Mouse (Mus musculus) thymus, adult 2 months (tissue): ENCODE data around the gene Kcng4. TPM values are rescaled to one million over a fixed set of nuclear protein-coding genes. Genes with fewer than 3 reads are reported as not detected.

Source experiments
- DNase-seq: peaks from one replicate; pipeline ENCODE4 v3.0.0; 2021
- H3K27ac ChIP-seq: fragments of 200-500 bp; 2 replicates; pipeline ENCODE4 v1.5.1; 2012; ENCODE audit warnings: low read length, control low read depth; ENCODE audit not compliant: control insufficient read depth, insufficient read depth
- H3K27me3 ChIP-seq: fragments of 200-500 bp; 2 replicates; pipeline ENCODE4 v1.6.1; 2012; ENCODE audit warnings: mild to moderate bottlenecking, low read length, moderate library complexity, mixed read lengths; ENCODE audit not compliant: control insufficient read depth, insufficient read depth
- H3K36me3 ChIP-seq: fragments of 200-500 bp; 2 replicates; pipeline ENCODE4 v1.6.1; 2012; ENCODE audit warnings: mild to moderate bottlenecking, low read length, moderate library complexity; ENCODE audit not compliant: control insufficient read depth, insufficient read depth
- H3K4me1 ChIP-seq: fragments of 200-500 bp; replicated peaks from 2 replicates; pipeline ENCODE4 v1.6.1; 2012; ENCODE audit warnings: low read length; ENCODE audit not compliant: control insufficient read depth, insufficient read depth
- H3K4me3 ChIP-seq: fragments of 200-500 bp; 2 replicates; pipeline ENCODE4 v1.5.1; 2012; ENCODE audit warnings: mild to moderate bottlenecking, low read length, control low read depth, moderate library complexity; ENCODE audit not compliant: control insufficient read depth, insufficient read depth
- CTCF ChIP-seq: fragments of 200-500 bp; IDR thresholded peaks from 2 replicates; pipeline ENCODE4 v1.5.1; 2012; ENCODE audit warnings: mild to moderate bottlenecking, control low read depth, low read length, moderate library complexity, borderline replicate concordance; ENCODE audit not compliant: control insufficient read depth, poor library complexity, insufficient read depth; ENCODE audit errors: extremely low read depth
- POLR2A ChIP-seq: fragments of 200-500 bp; IDR thresholded peaks from 2 replicates; pipeline ENCODE4 v1.6.1; 2012; ENCODE audit warnings: mild to moderate bottlenecking, low read length, control low read depth, moderate library complexity; ENCODE audit not compliant: control insufficient read depth, poor library complexity, insufficient read depth; ENCODE audit errors: extremely low read depth
- WGBS: fragments of 180-500 bp; shearing (Covaris S2); methylation state at CpG from one replicate; pipeline ENCODE4 v1.1.7; 2018; 5-methylcytosine and 5-hydroxymethylcytosine counted together
- polyA plus RNA-seq: library from polyadenylated mRNA; depleted of rRNA; stranded (reverse); fragments of >200 nt; gene quantifications from 2 replicates; pipeline ENCODE4 v1.2.3, GENCODE M21; 2012

The Kcng4 gene
- polyA plus RNA-seq, 1 experiment, result 0.47 TPM

DNA sequence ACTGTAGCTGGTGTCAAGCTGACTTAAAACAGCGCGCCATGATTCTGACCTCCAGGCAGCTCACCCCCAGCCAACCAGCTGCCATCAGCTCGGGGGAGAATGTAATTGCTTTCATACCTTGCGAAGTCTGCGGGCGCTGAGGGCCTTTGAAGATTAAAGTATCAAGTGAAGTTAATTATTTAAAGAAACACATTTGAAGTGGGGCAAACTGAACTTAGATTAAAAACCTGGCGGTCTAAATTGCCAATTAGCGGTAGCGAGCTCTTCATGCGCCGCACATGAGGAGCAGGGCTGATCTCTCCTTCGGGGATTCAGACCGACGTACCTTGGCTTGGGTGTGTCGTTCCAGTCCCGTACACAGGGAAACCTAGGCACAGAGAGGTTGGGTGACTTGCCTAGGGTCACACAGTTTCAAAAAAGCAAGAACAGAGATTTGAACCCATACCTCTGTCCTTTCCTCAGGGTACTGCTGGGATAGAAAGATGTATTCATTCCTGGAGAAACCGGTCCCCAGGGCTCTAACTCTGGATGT, 9.0 kb upstream of the Kcng4 start:
- Histone ChIP-seq H3K27me3 (no peaks in the 10 kb centered on the region), H3K4me1 (no peaks in the 10 kb centered on the region), H3K36me3 (no peaks in the 10 kb centered on the region), H3K27ac (no peak overlapping the region), H3K4me3 (no peak overlapping the region)
- DNase-seq, result no peak
- WGBS, result 93% methylated on average over 17 of the region's 17 CpGs
- TF ChIP-seq CTCF (no peak), POLR2A (no peak)

DNA sequence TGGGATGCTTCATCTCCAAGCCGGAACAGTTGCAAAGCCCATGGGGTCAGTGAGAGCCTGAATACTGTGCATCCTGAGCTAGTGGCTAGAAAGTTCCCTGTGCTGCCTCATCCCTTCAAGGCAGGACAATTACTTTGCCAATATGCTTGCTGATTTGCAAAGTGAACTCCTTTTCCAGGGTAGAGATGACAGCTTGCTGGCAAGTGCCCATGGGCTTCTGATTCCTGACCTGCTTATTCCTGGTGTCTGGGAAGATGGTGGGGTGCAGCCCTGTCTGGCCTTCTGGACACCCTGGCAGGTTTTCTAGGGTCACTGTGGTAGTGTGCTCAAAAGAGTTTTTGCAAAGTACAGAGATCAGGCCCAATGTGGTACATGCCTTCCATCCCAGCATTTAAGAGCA, 7.5 kb upstream of the Kcng4 start:
- Histone ChIP-seq H3K27me3 (no peaks in the 10 kb centered on the region), H3K4me1 (no peaks in the 10 kb centered on the region), H3K27ac (no peak overlapping the region), H3K4me3 (no peak overlapping the region), H3K36me3 (no peaks in the 10 kb centered on the region)
- DNase-seq, result no peak
- WGBS, result 97% methylated on average over 1 of the region's 1 CpGs
- TF ChIP-seq CTCF, result no peak
- TF ChIP-seq POLR2A, result no peak

DNA sequence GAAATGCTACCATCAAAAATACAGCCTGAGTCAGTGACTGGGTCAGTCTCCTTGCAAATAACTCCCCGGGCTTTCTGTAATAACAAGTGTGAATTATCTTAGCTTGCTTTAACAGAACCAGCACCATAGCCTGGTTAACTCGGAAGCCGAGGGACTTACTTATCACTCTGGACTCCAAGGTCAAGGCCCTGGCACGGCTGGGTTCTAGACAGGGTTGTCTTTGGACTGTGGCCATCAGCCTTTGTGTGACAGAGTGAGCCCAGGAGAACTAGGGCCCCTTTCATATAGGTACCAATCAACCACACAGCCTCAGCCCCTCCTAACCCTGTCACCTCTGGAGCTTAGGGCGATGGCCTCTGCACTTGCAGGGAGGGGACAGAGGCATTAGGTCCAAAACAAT, 5.6 kb upstream of the Kcng4 start:
- no peak for TF ChIP-seq CTCF
- no peak for TF ChIP-seq POLR2A
- H3K4me3 ChIP-seq, result no peak overlapping the region
- no peaks in the 10 kb centered on the region for H3K4me1 ChIP-seq
- no peaks in the 10 kb centered on the region for H3K27me3 ChIP-seq
- DNase-seq, result no peak
- H3K36me3 ChIP-seq, result no peaks in the 10 kb centered on the region
- 86% methylated on average over 5 of the region's 5 CpGs for WGBS
- no peak overlapping the region for H3K27ac ChIP-seq

DNA sequence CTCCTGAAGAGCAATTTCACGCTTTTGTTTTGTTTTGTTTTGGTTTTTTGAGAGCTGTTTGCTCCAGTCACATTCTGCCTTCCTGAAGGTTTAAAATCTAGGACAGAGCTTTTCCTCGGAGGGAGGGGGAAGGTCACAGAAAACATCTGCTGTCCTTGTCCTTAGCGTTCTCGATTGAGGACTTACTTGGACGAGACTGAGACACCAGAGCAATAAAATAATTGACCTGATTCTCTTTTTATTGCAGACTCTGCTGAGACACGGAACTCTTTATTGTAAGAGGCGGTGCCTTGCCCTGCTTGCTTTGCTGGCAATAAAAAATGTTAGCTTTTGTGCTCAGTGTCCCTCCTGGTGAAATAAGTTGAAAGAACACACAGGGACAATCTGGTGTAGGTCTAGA, 4.3 kb upstream of the Kcng4 start:
- 69% methylated on average over 7 of the region's 7 CpGs for WGBS
- no peak overlapping the region for H3K27ac ChIP-seq
- TF ChIP-seq CTCF, result no peak
- no peak for TF ChIP-seq POLR2A

DNA sequence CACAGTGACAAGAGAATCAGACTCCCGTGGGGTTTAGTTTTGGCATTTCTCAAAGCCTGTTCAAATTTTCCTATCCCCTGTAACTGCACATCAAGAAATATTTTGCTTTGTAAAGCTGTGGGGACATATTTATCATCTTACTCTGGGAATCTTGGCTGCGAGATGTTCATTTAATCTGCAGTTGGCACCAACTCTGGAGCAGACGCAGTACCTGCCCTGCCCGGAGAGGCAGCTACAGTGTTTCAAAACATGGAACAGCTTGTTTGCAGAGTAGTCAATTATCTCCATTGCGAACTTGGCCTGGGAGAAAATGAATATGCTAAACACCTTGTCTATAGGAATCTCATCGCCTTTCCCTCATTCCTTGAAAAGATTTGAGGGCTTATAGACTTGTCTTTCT, 2.8 kb upstream of the Kcng4 start:
- no peaks in the 10 kb centered on the region for H3K4me1 ChIP-seq
- no peaks in the 10 kb centered on the region for H3K36me3 ChIP-seq
- no peak for DNase-seq
- TF ChIP-seq CTCF (no peak), POLR2A (no peak)
- no peak overlapping the region for H3K4me3 ChIP-seq
- 94% methylated on average over 6 of the region's 6 CpGs for WGBS
- H3K27me3 ChIP-seq, result no peaks in the 10 kb centered on the region; the same call in 1 of the 2 replicates
- no peak overlapping the region for H3K27ac ChIP-seq

More for the DNA sequence above, 4.3 kb upstream of the Kcng4 start:
- Histone ChIP-seq H3K4me3 (no peak overlapping the region), H3K27me3 (no peaks in the 10 kb centered on the region; the same call in 1 of the 2 replicates), H3K4me1 (no peaks in the 10 kb centered on the region), H3K36me3 (no peaks in the 10 kb centered on the region)
- DNase-seq, result no peak

DNA sequence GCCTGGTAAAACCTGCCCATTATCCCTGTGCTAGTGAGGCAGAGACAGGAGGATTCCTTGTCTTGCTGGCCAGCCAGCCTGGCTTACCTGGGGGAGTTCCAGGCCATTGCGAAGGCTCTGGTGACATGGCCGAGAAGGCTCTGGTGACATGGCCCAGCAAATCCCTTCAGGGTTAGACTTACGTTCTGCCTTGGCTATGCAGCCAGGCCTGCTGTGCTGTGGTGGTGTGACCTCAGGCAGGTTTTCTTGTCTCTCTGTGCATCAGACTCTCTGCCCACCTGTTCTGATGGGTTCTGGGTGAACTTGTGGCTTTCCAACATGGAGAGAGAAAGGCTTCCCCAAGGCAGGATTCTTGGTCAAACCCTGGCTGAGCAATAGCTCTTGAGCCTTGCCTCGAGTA, 1.9 kb upstream of the Kcng4 start:
- Histone ChIP-seq H3K4me3 (no peak overlapping the region), H3K36me3 (no peaks in the 10 kb centered on the region), H3K4me1 (no peaks in the 10 kb centered on the region), H3K27ac (no peak overlapping the region), H3K27me3 (no peaks in the 10 kb centered on the region; the same call in 1 of the 2 replicates)
- TF ChIP-seq CTCF, result no peak
- no peak for TF ChIP-seq POLR2A
- no peak for DNase-seq
- 96% methylated on average over 4 of the region's 4 CpGs for WGBS

DNA sequence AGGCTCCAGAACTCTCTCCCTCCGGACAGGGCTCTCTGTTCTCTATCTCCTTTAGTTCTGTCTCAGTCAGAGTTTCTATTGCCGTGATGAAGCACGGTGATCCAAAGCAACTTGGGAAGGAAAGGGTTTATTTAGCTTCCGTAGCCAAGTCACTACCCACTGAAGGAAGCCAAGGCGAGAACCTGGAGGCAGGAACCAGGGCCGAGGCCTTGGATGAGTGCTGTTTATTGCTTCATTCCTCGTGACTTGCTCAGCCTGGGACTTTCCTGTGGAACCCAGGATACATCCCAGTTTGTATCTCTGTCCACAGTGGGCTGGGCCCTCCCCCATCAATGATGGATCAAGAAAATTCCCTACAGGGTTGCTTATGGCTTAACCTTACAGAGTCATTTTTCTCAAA, 1.3 kb upstream of the Kcng4 start:
- 74% methylated on average over 7 of the region's 7 CpGs for WGBS
- H3K27ac ChIP-seq, result no peak overlapping the region
- no peaks in the 10 kb centered on the region; the same call in 1 of the 2 replicates for H3K27me3 ChIP-seq
- H3K36me3 ChIP-seq, result no peaks in the 10 kb centered on the region
- H3K4me3 ChIP-seq, result no peak overlapping the region
- DNase-seq, result no peak
- no peaks in the 10 kb centered on the region for H3K4me1 ChIP-seq
- TF ChIP-seq CTCF, result no peak
- TF ChIP-seq POLR2A, result no peak
